Mouse (Mus musculus) 3T3-L1 (cell line): Measurements from ENCODE around the gene Fam71a.
A peak's percentile ranks its signal among the peaks of the same experiment; 100 is the strongest.

Experiments
- DNase-seq: peaks from one replicate; pipeline ENCODE4 v3.0.0-alpha.2; 2015; ENCODE audit warnings: low read depth, low spot score

Fam71a gene

GRCm38 (mm10) chr1:191164717-191165116 is at the start of gene Fam71a:
Gene Fam71a, minus strand, starts transcription at chr1:191164817.
- no peak for DNase-seq

DNA sequence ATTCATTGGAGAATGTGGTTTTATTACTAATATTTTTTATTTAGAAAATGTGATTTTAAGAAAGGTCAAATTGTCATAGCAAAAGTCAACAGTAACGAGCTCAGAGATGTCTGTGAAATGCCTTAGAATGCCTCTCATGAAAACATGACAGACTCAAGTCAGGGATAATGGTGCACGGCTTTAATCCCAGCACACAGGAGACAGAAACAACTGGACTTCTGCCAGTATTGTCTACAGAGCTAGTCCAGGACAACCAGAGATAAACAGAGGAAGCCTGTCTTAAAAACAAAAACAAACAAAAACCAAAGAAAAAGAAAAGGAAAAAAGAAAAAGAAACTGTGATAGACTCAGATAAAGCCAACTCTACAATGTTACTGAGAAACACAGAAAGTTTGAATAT is 46.5 kb upstream of the Fam71a start:
- DNase-seq = no peak

DNA sequence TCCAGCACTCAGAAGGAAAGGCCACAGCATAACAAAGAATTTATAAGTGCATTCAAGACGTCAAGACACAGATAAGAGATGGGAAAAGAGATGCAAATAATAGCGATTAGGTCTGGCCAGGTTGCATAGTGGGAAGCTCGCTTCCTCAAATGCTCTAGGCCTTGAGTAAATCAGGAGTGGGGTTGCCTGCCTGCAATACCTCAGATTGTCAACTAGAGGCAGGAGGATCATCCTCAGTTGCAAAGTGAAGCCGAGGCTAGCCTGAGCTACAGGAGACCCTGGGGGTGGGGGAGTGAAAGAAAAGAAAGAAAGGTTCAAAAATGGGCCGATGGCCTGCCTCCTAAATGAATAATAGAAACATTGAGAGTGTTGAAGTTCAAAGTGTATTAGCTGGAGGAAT is 41.2 kb upstream of the Fam71a start:
- DNase-seq = no peak

GRCm38 (mm10) chr1:191204876-191205275 is 40.3 kb upstream of the Fam71a start:
- DNase-seq = no peak

DNA sequence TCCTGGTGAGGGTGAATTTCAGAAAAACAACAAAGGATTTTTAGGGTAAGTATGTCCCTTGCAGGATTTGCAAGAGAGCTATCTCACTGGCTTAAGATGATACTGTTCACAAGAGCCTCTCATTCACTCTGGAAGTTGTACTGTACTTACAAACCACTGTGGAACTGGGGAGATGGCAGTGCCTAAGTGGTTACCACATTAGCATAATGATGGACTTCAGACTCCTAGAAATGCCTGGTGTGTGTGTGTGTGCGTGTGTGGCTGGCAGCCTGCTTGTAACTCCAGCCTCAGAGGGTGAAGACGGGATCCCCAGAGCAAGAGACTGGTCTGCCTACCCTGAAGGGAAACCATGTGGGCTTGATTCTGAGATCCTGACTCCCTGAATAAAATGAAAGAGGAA is 38.9 kb upstream of the Fam71a start:
- DNase-seq = no peak

- no peak for DNase-seq
Measured at GRCm38 (mm10) chr1:191202208-191202952, 37.8 kb upstream of the Fam71a start.

DNA sequence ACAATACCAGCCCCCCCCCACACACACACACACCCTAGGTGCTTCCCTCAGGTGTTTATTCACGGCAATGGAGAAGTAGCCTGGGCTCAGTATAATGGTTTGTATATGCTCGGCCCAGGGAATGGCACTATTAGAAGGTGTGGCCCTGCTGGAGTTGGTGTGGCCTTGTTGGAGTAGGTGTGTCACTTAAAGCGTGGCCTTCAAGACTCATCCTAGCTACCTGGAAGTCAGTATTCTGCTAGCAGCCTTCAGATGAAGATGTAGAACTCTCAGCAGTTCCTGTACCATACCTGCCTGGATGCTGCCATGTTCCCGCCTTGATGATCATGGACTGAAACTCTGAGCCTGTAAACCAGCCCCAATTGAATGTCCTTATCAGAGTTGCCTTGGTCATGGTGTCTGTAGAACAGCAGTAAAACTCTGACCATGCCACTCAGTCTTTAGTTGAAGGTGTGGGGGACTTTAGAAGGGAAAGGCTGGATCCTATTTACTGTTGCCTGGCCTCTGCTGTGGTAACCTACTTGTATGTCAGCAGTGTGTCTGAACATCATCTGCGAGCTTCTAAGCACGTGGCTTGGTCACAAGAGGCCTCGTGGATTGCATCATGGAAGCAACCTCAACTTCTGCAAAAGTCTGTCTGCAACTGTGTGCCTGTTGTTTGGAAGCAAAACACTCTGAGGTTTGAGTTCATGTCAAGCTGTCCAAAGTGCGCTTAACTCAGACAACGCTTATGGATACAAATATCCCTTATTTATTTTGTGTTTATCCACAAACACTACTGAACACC is 36.4 kb upstream of the Fam71a start:
- no peak for DNase-seq

DNA sequence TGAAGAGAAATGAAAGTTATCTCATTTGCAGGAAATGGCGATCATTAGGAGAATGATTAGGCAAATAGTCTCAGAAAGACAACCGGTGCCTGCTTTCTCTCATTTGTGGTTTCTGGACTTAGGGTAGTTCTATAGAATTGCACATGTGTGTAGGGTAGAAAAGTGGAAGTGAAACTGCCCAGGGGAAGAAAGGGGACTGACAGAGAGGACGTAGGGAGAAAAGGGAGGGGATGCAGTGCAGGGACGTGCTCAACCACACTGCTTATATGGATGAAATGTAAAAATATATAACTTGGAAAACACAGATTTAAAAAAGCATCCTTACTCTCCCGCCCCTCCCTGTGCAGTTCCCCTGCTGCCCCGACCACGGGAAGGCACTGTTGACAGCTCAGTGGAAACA is 33.3 kb upstream of the Fam71a start:
- no peak for DNase-seq

DNA sequence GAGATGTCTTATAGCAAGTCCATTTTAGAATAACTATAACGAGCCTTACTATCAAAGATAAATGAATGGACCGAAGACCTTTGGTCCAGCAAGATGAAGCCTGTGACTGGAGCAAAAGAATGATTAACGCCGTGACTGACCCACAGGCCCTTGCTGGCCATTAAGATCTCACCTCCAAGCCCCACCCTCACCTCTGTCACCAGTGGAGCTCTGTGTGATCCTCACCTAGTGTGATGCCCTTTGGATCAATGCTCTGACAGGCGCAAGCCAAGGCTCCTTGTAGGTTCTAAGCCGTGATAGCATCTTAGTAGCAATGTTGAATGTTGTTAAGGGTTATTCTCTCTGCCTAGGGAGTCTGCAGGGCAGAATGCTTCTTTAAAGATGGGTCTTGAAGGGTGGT is 31.4 kb upstream of the Fam71a start:
- DNase-seq = no peak

GRCm38 (mm10) chr1:191193657-191194424 is 29.2 kb upstream of the Fam71a start:
- DNase-seq = peak; percentile 27

- DNase-seq = no peak
Measured at GRCm38 (mm10) chr1:191192751-191193150, 28.1 kb upstream of the Fam71a start.

GRCm38 (mm10) chr1:191192213-191192612 is 27.6 kb upstream of the Fam71a start:
- DNase-seq = no peak

- DNase-seq = peak; percentile 53
Measured at GRCm38 (mm10) chr1:191189671-191190372, 25.2 kb upstream of the Fam71a start.

DNA sequence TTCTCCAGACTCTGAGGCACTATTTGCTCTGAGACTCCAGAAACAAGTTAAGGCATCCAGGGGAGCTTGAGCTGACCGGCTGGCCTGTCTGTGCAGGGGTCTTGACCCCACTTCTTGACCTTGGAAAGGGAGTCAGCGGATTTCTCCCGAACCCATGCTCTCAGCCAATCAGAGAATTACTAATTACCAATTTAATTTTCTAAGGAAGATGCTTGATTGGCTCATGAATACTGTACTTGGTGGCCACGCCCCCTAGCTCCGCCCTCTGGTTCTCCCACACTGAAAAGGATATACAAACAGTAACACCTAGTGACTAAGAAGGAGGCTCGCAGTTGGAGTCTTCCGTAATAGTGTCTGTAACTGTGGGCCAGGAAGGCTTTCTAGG is 21.8 kb upstream of the Fam71a start:
- DNase-seq = no peak

DNA sequence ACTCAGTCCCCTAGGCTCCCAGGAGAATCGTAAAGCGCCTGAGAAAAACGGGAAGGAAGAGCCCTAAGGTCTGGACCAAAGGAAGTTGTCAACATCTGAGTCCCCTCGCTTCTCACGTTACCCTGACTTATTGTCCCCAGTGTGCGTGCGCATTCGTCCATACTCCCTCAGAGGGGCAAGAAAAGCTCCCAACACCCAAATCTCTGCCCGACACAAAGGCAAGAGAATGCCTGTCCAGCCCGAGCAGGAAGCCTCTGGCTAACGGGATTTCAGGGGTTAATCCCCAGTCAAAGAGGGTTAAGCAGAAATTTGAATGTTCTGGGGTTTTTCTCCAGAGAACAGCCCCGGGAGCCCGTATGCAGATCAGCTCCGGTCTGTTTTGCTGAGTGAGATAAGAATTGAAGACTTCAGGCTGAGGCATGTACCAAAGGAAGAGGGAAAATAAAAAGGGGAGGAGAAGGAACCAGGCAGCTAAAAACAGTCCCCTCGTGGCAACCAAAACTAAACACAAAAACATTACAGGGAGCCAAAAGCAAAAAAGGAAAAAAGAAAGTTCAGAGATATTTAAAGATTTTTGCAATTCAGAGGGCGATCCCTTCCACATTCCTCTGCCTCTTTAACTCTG is 21.3 kb upstream of the Fam71a start:
- no peak for DNase-seq

DNA sequence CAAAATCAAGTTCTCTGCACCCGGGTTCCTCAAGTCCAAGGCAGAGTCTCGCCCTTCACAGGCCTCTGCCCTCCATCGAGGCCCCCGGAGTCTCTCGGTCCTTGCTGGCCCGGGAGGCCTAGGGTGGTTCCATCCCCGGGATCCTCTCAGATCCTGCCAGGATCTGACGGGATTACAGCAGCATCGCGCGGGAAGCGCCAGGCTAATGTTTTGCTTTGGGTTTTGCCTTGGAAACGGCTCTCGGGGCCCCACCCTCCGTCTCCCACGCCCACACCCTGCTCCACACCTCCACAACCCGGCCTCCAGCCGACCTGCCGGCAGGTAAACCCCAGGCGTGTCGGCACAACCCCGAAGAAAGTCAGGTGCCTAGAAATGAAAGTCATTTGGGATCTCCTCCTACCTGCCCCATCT is 20.2 kb upstream of the Fam71a start:
- DNase-seq = no peak

- no peak for DNase-seq
Measured at GRCm38 (mm10) chr1:191184066-191184815, 19.6 kb upstream of the Fam71a start.

- peak; percentile 88 for DNase-seq
Measured at GRCm38 (mm10) chr1:191183163-191184065, 18.8 kb upstream of the Fam71a start.

DNA sequence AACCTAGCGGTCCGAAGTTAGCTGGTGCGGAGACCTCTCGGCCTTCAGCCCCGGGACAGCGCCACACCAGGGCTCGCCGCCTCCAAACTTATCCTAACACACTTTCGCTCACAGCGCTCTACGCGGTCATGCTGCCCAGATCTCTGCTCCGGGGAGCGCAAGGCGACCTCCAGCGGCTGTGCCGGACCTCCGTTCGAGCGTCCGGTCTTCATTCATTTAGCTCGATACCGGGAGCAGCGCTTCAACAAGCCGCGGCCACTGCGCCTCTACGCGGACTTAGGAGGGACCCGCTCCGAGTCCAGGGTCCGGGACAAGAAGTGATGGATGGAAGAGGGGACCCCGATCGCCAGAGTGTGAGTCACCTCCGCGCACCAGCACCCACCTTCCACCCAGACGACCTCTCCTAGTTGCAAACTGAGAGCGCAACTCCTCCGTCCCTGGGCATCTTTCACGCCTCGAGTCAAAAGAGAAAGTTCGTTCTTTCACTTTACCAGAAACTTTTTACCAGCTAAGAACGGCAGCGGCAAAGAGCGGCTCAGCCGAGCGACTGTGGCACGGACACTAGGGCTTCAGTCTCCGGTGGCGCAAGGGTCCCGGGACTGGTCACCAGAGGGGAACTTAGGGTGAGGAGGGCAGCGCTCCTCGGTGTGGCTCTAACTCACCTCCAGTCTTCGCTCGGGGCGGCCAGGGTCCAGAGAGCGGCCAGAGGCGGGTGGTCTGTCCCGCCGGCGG is 18.0 kb upstream of the Fam71a start:
- DNase-seq = peak; percentile 25
